Mouse (Mus musculus): ENCODE results near the gene Actg2. TPM values are rescaled to one million over a fixed set of nuclear protein-coding genes. Genes with fewer than 3 reads are reported as not detected.

Gene Actg2
- total and polyA plus RNA-seq, 3 experiments = 0.93 to 23.8 (median 2.3) TPM

GRCm38 (mm10) chr6:83480019-83480655, 55.9 kb downstream of the Actg2 start:
- WGBS = 88% methylated on average over 6 of the region's 6 CpGs
- Histone ChIP-seq H3K79me2 (replicated peaks; ENCODE audit: control insufficient read depth, insufficient read depth, low read length) (no peaks in the 10 kb centered on the region), H3K4me1 (ENCODE audit: control insufficient read depth, insufficient read depth, low read length) (peaks cover 1% of the 10 kb centered on the region; the same call in 1 of the 2 replicates), H3K9ac (ENCODE audit: low read depth, low read length) (no peak overlapping the region), H3K27ac (no peak overlapping the region), H3K36me3 (ENCODE audit: control insufficient read depth, insufficient read depth, low read length) (no peaks in the 10 kb centered on the region), H3K4me3 (no peak overlapping the region), H3K27me3 (ENCODE audit: control insufficient read depth, insufficient read depth, low read length) (no peaks in the 10 kb centered on the region)
- intact Hi-C loops (cut with DNase I) = no loop called here
- TF ChIP-seq CTCF (IDR thresholded peaks at IDR 0.05) = no peak
- TF ChIP-seq EP300 (IDR thresholded peaks at IDR 0.05; ENCODE audit: insufficient read depth, low read depth, low read length) = no peak
- TF ChIP-seq POLR2A (IDR thresholded peaks at IDR 0.05; ENCODE audit: insufficient read depth, low read depth, low read length) = no peak
- no peak for DNase-seq

- no peak for TF ChIP-seq EP300 (IDR thresholded peaks at IDR 0.05; ENCODE audit: insufficient read depth, low read depth, low read length)
- TF ChIP-seq CTCF (IDR thresholded peaks at IDR 0.05) = no peak
- no peak for TF ChIP-seq POLR2A (IDR thresholded peaks at IDR 0.05; ENCODE audit: insufficient read depth, low read depth, low read length)
- WGBS = 84% methylated on average over 2 of the region's 2 CpGs
- H3K9ac ChIP-seq (ENCODE audit: low read depth, low read length) = no peak overlapping the region
- H3K79me2 ChIP-seq (replicated peaks; ENCODE audit: control insufficient read depth, insufficient read depth, low read length) = no peaks in the 10 kb centered on the region
- H3K4me3 ChIP-seq = no peak overlapping the region
- no peak for DNase-seq
- H3K27ac ChIP-seq = no peak overlapping the region
- peaks cover 1% of the 10 kb centered on the region; the same call in 1 of the 2 replicates for H3K4me1 ChIP-seq (ENCODE audit: control insufficient read depth, insufficient read depth, low read length)
- no peaks in the 10 kb centered on the region for H3K36me3 ChIP-seq (ENCODE audit: control insufficient read depth, insufficient read depth, low read length)
- no peaks in the 10 kb centered on the region for H3K27me3 ChIP-seq (ENCODE audit: control insufficient read depth, insufficient read depth, low read length)
- intact Hi-C loops (cut with DNase I) = no loop called here
Measured at GRCm38 (mm10) chr6:83479193-83479592, 56.9 kb downstream of the Actg2 start.

- H3K36me3 ChIP-seq (ENCODE audit: control insufficient read depth, insufficient read depth, low read length) = no peaks in the 10 kb centered on the region
- H3K4me1 ChIP-seq (ENCODE audit: control insufficient read depth, insufficient read depth, low read length) = peaks cover 1% of the 10 kb centered on the region; the same call in 1 of the 2 replicates
- H3K27ac ChIP-seq = no peak overlapping the region
- no peak for DNase-seq
- intact Hi-C loops (cut with DNase I) = no loop called here
- no peak overlapping the region for H3K9ac ChIP-seq (ENCODE audit: low read depth, low read length)
- TF ChIP-seq CTCF (IDR thresholded peaks at IDR 0.05) (no peak), POLR2A (IDR thresholded peaks at IDR 0.05; ENCODE audit: insufficient read depth, low read depth, low read length) (no peak), EP300 (IDR thresholded peaks at IDR 0.05; ENCODE audit: insufficient read depth, low read depth, low read length) (no peak)
- no peaks in the 10 kb centered on the region for H3K27me3 ChIP-seq (ENCODE audit: control insufficient read depth, insufficient read depth, low read length)
- H3K79me2 ChIP-seq (replicated peaks; ENCODE audit: control insufficient read depth, insufficient read depth, low read length) = no peaks in the 10 kb centered on the region
- H3K4me3 ChIP-seq = no peak overlapping the region
- 97% methylated on average over 7 of the region's 7 CpGs for WGBS
Measured at GRCm38 (mm10) chr6:83478628-83479027, 57.4 kb downstream of the Actg2 start.

GRCm38 (mm10) chr6:83478217-83478616, 57.8 kb downstream of the Actg2 start:
- intact Hi-C loops (cut with DNase I) = no loop called here

GRCm38 (mm10) chr6:83475431-83475830, 60.6 kb downstream of the Actg2 start:
- Histone ChIP-seq H3K27ac (no peak overlapping the region), H3K4me1 (ENCODE audit: control insufficient read depth, insufficient read depth, low read length) (peaks cover 6% of the 10 kb centered on the region), H3K9ac (ENCODE audit: low read depth, low read length) (no peak overlapping the region), H3K4me3 (no peak overlapping the region), H3K36me3 (ENCODE audit: control insufficient read depth, insufficient read depth, low read length) (peaks cover 2% of the 10 kb centered on the region; the same call in 1 of the 2 replicates), H3K79me2 (replicated peaks; ENCODE audit: control insufficient read depth, insufficient read depth, low read length) (no peaks in the 10 kb centered on the region), H3K27me3 (ENCODE audit: control insufficient read depth, insufficient read depth, low read length) (no peaks in the 10 kb centered on the region)
- intact Hi-C loops (cut with DNase I) = loop anchor here (2.0 kb wide), 1 partner anchor 33 kb away; no protein-coding TSS in a partner anchor
- peak in 1 of 2 experiments; percentile 34 for DNase-seq
- 57% methylated on average over 7 of the region's 7 CpGs for WGBS
- TF ChIP-seq POLR2A (IDR thresholded peaks at IDR 0.05; ENCODE audit: insufficient read depth, low read depth, low read length) (no peak), EP300 (IDR thresholded peaks at IDR 0.05; ENCODE audit: insufficient read depth, low read depth, low read length) (no peak), CTCF (IDR thresholded peaks at IDR 0.05) (no peak)

More at GRCm38 (mm10) chr6:83478217-83478616, 57.8 kb downstream of the Actg2 start:
- no peaks in the 10 kb centered on the region for H3K27me3 ChIP-seq (ENCODE audit: control insufficient read depth, insufficient read depth, low read length)
- no peak for DNase-seq
- WGBS = 71% methylated on average over 4 of the region's 4 CpGs
- no peak overlapping the region for H3K9ac ChIP-seq (ENCODE audit: low read depth, low read length)
- H3K79me2 ChIP-seq (replicated peaks; ENCODE audit: control insufficient read depth, insufficient read depth, low read length) = no peaks in the 10 kb centered on the region
- H3K36me3 ChIP-seq (ENCODE audit: control insufficient read depth, insufficient read depth, low read length) = no peaks in the 10 kb centered on the region
- H3K4me3 ChIP-seq = no peak overlapping the region
- peaks cover 4% of the 10 kb centered on the region for H3K4me1 ChIP-seq (ENCODE audit: control insufficient read depth, insufficient read depth, low read length)
- TF ChIP-seq POLR2A (IDR thresholded peaks at IDR 0.05; ENCODE audit: insufficient read depth, low read depth, low read length) = no peak
- TF ChIP-seq EP300 (IDR thresholded peaks at IDR 0.05; ENCODE audit: insufficient read depth, low read depth, low read length) = no peak
- peak; percentile 54 for TF ChIP-seq CTCF (IDR thresholded peaks at IDR 0.05)
- no peak overlapping the region for H3K27ac ChIP-seq

- WGBS = 24% methylated on average over 9 of the region's 9 CpGs
- Histone ChIP-seq H3K27me3 (ENCODE audit: control insufficient read depth, insufficient read depth, low read length) (no peaks in the 10 kb centered on the region), H3K4me3 (no peak overlapping the region), H3K27ac (no peak overlapping the region), H3K36me3 (ENCODE audit: control insufficient read depth, insufficient read depth, low read length) (peaks cover 2% of the 10 kb centered on the region; the same call in 1 of the 2 replicates), H3K9ac (ENCODE audit: low read depth, low read length) (0 out of 2 replicates have a peak overlapping the region, but pooled peaks have one; percentile 8), H3K4me1 (ENCODE audit: control insufficient read depth, insufficient read depth, low read length) (peaks cover 6% of the 10 kb centered on the region), H3K79me2 (replicated peaks; ENCODE audit: control insufficient read depth, insufficient read depth, low read length) (no peaks in the 10 kb centered on the region)
- TF ChIP-seq EP300 (IDR thresholded peaks at IDR 0.05; ENCODE audit: insufficient read depth, low read depth, low read length) = 0 out of 2 replicates have a peak, but pooled peaks have one; percentile 36
- TF ChIP-seq CTCF (IDR thresholded peaks at IDR 0.05) = no peak
- intact Hi-C loops (cut with DNase I) = no loop called here
- DNase-seq = peak; percentile 75 to 79
Measured at GRCm38 (mm10) chr6:83473240-83473639, 62.8 kb downstream of the Actg2 start.

Data from heart, adult 2 months (tissue).